Mouse (Mus musculus): Measurements from ENCODE around the gene Arl15.

DNA sequence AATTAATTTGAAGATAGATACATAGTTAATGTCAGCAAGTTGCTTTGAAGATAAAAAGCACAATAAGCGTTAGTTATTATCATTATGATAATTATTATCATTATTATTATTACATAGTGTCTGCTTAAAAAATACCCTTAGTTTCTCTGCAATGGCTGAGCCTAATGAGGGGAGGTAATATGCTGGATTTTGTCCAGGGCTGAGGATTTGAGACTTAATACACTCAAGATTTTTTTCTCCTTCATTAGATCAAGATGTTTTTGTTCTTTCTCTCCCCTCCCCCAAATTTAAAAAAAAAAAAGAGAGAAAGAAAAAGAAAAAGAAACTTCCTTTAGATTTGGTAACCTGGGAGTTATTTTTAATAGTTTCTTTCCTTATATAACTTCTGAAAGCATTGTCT, 180.6 kb downstream of the Arl15 start:
- no peak for TF ChIP-seq CTCF (IDR thresholded peaks at IDR 0.05; ENCODE audit: borderline replicate concordance, extremely low read depth, insufficient read depth, insufficient read length)
- no peak for TF ChIP-seq POLR2A (IDR thresholded peaks at IDR 0.05; ENCODE audit: borderline replicate concordance, extremely low read depth, insufficient read depth, insufficient read length, poor library complexity, severe bottlenecking)

Measured in brain, embryonic 14.5 days (tissue).